Mouse (Mus musculus) stomach, postnatal 0 days (tissue): Measurements from ENCODE around the gene Smarcd2. TPM values are rescaled to one million over a fixed set of nuclear protein-coding genes. Genes with fewer than 3 reads are reported as not detected.

Experiments
- ATAC-seq: fragments of 200-750 bp; cut with Nextera tagmentation; 2 replicates; pipeline ENCODE4 v1.8.0; 2017; ENCODE audit not compliant: low FRiP score, low TSS enrichment
- DNase-seq: peaks from one replicate; pipeline ENCODE4 v3.0.0-alpha.2; 2016; ENCODE audit warnings: low spot score
- H3K27ac ChIP-seq: fragments of 300-500 bp; sonication (generic); replicated peaks from 2 replicates; pipeline ENCODE4 v1.5.1; 2014; ENCODE audit warnings: mild to moderate bottlenecking, control low read depth
- H3K27me3 ChIP-seq: fragments of 300-500 bp; sonication (generic); 2 replicates; pipeline ENCODE4 v1.6.1; 2014; ENCODE audit warnings: low read length; ENCODE audit not compliant: control insufficient read depth, insufficient read depth
- H3K36me3 ChIP-seq: fragments of 300-500 bp; sonication (generic); 2 replicates; pipeline ENCODE4 v1.6.1; 2014; ENCODE audit warnings: low read length, mixed read lengths; ENCODE audit not compliant: control insufficient read depth, insufficient read depth
- H3K4me1 ChIP-seq: fragments of 300-500 bp; sonication (generic); replicated peaks from 2 replicates; pipeline ENCODE4 v1.6.1; 2014; ENCODE audit warnings: antibody characterized with exemption; ENCODE audit not compliant: control insufficient read depth, insufficient read depth
- H3K4me2 ChIP-seq: fragments of 300-500 bp; sonication (generic); replicated peaks from 2 replicates; pipeline ENCODE4 v1.6.1; 2014; ENCODE audit warnings: low read depth, mild to moderate bottlenecking, control low read depth, moderate library complexity
- H3K4me3 ChIP-seq: fragments of 300-500 bp; sonication (generic); 2 replicates; pipeline ENCODE4 v1.5.1; 2014; ENCODE audit warnings: low read depth, low read length, control low read depth
- H3K9ac ChIP-seq: fragments of 300-500 bp; sonication (generic); 2 replicates; pipeline ENCODE4 v1.6.1; 2014; ENCODE audit warnings: mild to moderate bottlenecking, low read length, control low read depth, mixed read lengths
- H3K9me3 ChIP-seq: fragments of 300-500 bp; sonication (generic); 2 replicates; pipeline ENCODE4 v1.6.1; 2016; ENCODE audit warnings: low read length; ENCODE audit not compliant: control insufficient read depth
- CTCF ChIP-seq: IDR thresholded peaks from 2 replicates; pipeline ENCODE4 v1.5.1; 2016; ENCODE audit warnings: antibody characterized with exemption, low read depth, mild to moderate bottlenecking, moderate library complexity
- EP300 ChIP-seq: optimal IDR thresholded peaks from 2 replicates; pipeline ENCODE3; 2016; ENCODE audit warnings: antibody characterized with exemption
- WGBS: fragments of 180-500 bp; shearing (Covaris S2); extraction: QIAGEN DNeasy Blood & Tissue Kit; methylation state at CpG from one replicate; pipeline ENCODE4 v1.1.7; 2014; 5-methylcytosine and 5-hydroxymethylcytosine counted together
- polyA plus RNA-seq: library from polyadenylated mRNA; unstranded; fragments of >200 nt; fragmentation: Nextera tagmentation; extraction: Ambion mirVana; gene quantifications from 2 replicates; pipeline ENCODE4 v1.2.1, GENCODE M21; 2015

The Smarcd2 gene
- polyA plus RNA-seq, 1 experiment from 2014 or later = 43.5 TPM

DNA sequence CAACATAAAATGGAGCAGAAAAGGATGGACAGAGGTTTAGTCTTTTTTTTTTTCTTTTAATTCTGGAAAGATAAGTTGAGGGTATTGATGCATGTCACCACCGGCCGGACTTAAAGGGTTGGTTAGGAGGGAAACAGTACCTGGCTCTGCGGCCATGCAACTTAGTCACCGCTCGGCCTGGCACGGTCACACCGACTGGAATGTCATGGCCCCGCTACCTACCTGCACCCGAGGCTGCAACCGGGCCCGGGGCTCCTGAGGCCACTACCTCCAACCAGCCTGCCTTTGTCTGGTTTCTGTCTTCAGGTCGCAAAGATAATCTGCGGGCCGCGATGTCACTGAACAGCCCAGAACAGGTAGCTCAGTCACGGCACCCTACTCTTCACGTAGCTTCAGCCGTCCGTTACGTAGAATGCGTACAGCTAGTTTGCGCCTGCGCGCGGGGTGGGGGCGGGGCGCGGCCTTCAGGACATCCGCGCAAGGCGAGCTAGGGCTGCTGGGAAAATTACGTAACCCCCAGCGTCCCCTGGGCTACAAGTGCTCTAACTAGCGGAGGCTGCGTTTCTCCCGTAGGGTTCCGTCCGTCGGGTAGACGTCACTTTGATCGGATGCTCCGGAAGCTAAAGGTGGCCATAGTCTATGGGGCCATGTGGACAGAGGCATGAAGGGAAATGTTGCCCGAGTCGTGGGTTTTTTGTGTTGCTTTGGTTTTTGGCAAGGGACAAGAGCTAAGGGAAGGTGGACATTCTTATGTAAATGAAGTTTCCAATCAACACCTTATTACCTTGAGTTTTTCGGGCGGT lies 56.6 kb downstream of the Smarcd2 start, which contains the start of gene Ccdc47:
TSS of gene Ccdc47 (minus strand) at position 418 of the 803 bp plus-strand sequence.
- no peaks in the 10 kb centered on the region for H3K9me3 ChIP-seq

DNA sequence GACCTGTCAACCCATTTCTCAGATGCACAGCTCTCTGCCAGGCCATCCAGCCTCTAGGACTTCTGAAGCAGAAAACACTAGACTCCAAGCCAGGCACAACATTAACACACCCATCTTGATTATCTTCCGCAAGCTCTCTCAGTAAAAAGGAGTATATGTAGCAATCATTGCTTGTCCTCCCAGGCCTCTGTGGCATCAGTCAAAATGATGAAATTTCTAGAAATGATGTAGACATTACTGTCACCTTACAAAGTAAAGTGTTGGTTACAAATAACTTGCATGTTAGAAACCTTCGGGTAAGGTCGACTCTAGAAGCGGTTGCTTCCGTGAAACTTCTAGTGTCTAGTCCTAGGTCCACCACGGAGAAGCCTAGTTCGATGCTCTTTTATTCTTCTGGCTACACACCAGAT lies 57.3 kb downstream of the Smarcd2 start:
- H3K4me1 ChIP-seq = peaks cover 4% of the 10 kb centered on the region; the same call in 1 of the 2 replicates
- peak overlapping the region; percentile 95 for H3K4me3 ChIP-seq
- WGBS = 9% methylated on average over 7 of the region's 7 CpGs
- no peaks in the 10 kb centered on the region for H3K9me3 ChIP-seq
- ATAC-seq = no peak
- peak overlapping the region; percentile 65 for H3K4me2 ChIP-seq
- H3K27ac ChIP-seq = peak overlapping the region; percentile 90
- TF ChIP-seq EP300 = no peak
- TF ChIP-seq CTCF = no peak
- H3K36me3 ChIP-seq = peaks cover 6% of the 10 kb centered on the region
- peak overlapping the region; percentile 81 for H3K9ac ChIP-seq
- no peak for DNase-seq
- no peaks in the 10 kb centered on the region for H3K27me3 ChIP-seq

More for the DNA sequence above, 56.6 kb downstream of the Smarcd2 start, which contains the start of gene Ccdc47:
- H3K4me2 ChIP-seq = peak within 1 kb of the TSS; percentile 65
- WGBS = under 1% methylated on average over 46 of the region's 46 CpGs
- ATAC-seq = peak; percentile 98
- TF ChIP-seq CTCF (0 out of 2 replicates have a peak, but pooled peaks have one; percentile 20), EP300 (peak; percentile 38)
- DNase-seq = peak; percentile 97
- H3K27ac ChIP-seq = peak within 1 kb of the TSS; percentile 98
- H3K36me3 ChIP-seq = peaks cover 3% of the 10 kb centered on the region
- H3K27me3 ChIP-seq = no peaks in the 10 kb centered on the region
- H3K4me3 ChIP-seq = peak within 1 kb of the TSS; percentile 95
- H3K9ac ChIP-seq = peak within 1 kb of the TSS; percentile 97
- peaks cover 4% of the 10 kb centered on the region; the same call in 1 of the 2 replicates for H3K4me1 ChIP-seq

DNA sequence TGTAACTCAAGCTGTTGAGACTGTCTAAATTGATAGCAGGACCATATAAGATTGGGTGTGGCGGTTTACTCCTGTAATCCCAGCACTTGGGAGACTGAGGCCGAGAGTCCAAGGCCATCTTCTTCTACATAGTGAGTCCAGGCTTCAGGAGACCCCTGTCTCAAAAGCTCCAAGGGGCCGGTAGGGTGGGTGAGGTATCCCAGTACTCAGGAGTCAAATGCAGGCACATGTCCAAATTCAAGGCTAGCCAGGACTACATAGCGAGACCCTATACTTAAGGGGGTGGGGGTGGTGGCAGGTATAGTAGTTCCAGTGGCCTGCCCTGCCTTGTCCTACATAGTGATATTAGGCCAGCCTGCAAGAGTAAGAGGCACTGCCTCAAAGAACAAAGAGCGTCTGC lies 57.9 kb downstream of the Smarcd2 start:
- DNase-seq (no peak), ATAC-seq (no peak)
- peak overlapping the region; percentile 65 for H3K4me2 ChIP-seq
- H3K9me3 ChIP-seq = no peaks in the 10 kb centered on the region
- no peak overlapping the region for H3K27ac ChIP-seq
- TF ChIP-seq EP300 = no peak
- no peak for TF ChIP-seq CTCF
- H3K9ac ChIP-seq = peak overlapping the region; percentile 81
- no peaks in the 10 kb centered on the region for H3K27me3 ChIP-seq
- 86% methylated on average over 5 of the region's 5 CpGs for WGBS
- peaks cover 4% of the 10 kb centered on the region; the same call in 1 of the 2 replicates for H3K4me1 ChIP-seq
- H3K36me3 ChIP-seq = peaks cover 8% of the 10 kb centered on the region
- peak overlapping the region; percentile 95 for H3K4me3 ChIP-seq

Other genes starting within 250 kb of the Smarcd2 start
- gene Dcaf7, start 236.1 kb downstream of the Smarcd2 start, polyA plus RNA-seq = 25.9 and 28.1 TPM in 2 replicates
- gene Taco1, start 206.9 kb downstream of the Smarcd2 start, polyA plus RNA-seq = 7.6 and 8.1 TPM in 2 replicates
- 8.7 and 10.2 TPM in 2 replicates for gene Map3k3, start 188.4 kb downstream of the Smarcd2 start, polyA plus RNA-seq
- gene Gm10840, start 112.1 kb downstream of the Smarcd2 start, polyA plus RNA-seq = not detected in 2 replicates
- 45.3 and 48.7 TPM in 2 replicates for gene Limd2, start 112.1 kb downstream of the Smarcd2 start, polyA plus RNA-seq
- gene Strada, start 70.8 kb downstream of the Smarcd2 start, polyA plus RNA-seq = 9.9 and 11.8 TPM in 2 replicates
- gene Ccdc47, start 56.6 kb downstream of the Smarcd2 start, polyA plus RNA-seq = 51.4 and 52.5 TPM in 2 replicates
- gene Ddx42, start 56.0 kb downstream of the Smarcd2 start, polyA plus RNA-seq = 27.2 TPM in 2 replicates
- gene Ftsj3, start 16.9 kb downstream of the Smarcd2 start, polyA plus RNA-seq = 24.4 and 24.5 TPM in 2 replicates
- gene Psmc5, start 16.8 kb downstream of the Smarcd2 start, polyA plus RNA-seq = 202 and 206 TPM in 2 replicates
- gene Tcam1, start 3.7 kb upstream of the Smarcd2 start, polyA plus RNA-seq = 0.07 and 0.10 TPM in 2 replicates
- gene Gh, start 28.9 kb upstream of the Smarcd2 start, polyA plus RNA-seq = not detected in 2 replicates
- 1.9 TPM in 2 replicates for gene Cd79b, start 41.8 kb upstream of the Smarcd2 start, polyA plus RNA-seq
- 0.02 and 0.12 TPM in 2 replicates for gene Scn4a, start 80.3 kb upstream of the Smarcd2 start, polyA plus RNA-seq
- gene Prr29, start 92.5 kb upstream of the Smarcd2 start, polyA plus RNA-seq = 0.23 and 0.41 TPM in 2 replicates
- gene Icam2, start 115.1 kb upstream of the Smarcd2 start, polyA plus RNA-seq = 12.7 and 13.2 TPM in 2 replicates
- 3.0 and 3.7 TPM in 2 replicates for gene Ern1, start 214.9 kb upstream of the Smarcd2 start, polyA plus RNA-seq